Mouse (Mus musculus): ENCODE measurements around the gene Cwc22.

Cwc22 gene

DNA sequence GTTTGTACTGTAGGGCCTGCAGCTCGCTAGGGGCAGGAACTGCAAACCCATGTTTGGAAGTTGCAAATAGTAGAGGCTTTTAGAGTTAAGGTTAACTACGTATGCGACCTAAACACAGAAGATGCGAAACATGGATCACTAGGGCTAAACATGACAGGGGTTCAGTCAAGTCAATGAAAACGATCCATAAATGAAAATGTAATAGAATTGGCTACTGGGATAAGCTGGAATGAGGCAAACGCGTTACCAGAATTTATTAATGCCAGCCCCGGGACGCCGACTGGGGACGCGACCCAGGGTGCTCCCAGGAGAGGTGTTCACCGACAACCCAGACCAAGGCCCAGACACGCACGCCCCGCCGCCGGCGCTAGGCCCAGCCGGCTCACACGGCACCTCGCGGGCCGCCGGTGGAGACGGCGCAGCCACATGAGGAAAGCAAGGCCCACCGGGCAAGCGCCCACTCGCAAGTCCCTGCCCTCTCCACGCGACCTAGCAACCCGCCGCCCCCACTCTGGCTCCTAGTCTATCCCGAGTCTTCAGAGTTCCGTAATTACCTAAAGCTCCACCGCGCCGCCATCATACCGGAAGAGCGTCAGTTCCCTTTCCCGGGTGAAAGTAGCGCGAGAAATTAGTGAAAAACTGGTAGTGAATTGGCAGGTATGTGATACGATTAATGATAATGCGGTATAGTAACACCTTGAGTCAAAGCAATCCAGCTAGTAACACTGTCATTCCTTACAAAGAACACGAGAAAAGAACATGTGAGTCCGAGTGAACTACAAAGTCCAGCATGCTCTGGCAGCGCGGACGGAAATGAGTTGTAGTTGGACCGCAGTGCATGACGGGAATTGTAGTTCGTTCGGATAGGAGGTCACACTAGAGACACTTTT, at the start of gene Cwc22:
Cwc22 (minus strand) TSS at position 780 of the 890 bp plus-strand sequence.
- peak; percentile 89 to 95 for DNase-seq

DNA sequence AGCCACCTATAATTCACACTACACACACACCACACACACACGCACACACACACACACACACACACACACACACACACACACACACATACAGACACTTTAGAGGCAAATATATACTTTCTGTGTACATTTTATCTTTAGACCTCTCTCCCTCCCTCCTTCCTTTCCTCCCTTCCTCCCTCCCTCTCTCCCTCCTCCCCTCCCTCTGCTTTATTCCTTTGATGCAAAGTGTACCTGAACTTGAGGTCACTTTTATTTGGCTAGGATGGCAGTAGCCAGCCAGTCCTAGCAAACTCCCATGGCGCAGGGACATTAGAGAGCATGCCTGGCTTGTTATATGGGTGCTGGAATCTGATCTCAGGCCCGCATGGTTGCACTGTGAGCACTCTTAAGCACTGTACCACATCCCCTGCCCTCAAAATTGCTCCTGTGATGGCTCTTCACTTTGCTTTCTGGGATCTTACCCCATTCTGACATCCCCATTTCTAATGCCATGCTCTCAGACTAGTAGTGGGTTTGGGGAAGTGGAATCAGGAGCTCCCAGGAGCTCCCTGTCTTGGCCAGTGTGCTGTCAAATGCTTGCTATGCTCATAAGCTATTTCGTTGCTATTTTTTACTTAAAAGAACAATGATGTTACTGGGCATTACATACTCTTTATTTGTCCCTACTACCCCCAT, 47.7 kb upstream of the Cwc22 start:
- no peak for DNase-seq

DNA sequence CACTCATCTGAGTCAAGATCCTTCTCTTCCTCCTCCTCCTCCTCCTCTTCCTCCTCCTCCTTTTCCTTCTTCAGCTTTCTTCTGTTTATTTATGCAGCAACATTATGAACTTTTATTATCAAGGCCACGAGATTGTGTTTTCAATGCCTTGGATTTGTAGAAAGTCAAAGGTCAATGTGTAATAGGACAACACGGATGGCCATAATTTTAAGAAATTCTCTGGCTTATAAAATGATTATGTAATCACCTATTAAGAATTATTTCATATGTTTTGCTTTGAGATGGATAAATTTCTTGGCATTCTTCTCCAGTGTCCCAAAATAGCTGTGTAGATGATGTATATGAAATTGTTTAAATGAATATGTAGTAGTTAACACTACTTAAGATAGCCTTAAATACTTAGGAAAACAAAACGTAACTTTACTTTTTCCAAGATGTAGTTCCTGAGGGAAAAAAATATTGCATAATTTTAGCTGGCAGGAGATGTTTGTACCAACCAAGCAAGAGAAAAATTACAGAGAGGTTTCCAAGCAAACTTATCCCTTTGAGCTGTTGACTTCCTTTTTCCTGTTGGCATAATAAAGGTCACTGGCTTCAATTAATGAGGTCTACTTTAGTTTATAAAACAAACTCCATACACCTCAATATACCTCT, 46.9 kb upstream of the Cwc22 start:
- DNase-seq, result no peak

DNA sequence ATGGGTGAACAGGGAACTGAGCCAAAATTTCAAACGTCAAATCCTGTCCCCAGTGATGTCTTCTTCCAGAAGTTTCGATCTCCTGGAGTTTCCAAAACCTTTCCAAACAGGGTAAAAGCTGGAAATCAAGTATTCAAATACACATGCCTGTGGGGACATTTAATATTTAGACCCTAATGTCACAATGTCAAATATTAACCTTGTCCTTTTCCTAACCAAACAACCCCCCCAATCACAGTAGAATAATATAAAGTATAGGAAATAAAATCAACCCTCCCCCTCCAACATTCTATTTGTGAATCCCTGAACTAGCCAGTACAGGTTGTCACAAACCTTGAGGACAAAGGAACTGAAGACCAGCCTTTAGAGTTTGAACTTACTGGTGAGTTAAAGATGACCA, 44.6 kb upstream of the Cwc22 start:
- no peak for DNase-seq

DNA sequence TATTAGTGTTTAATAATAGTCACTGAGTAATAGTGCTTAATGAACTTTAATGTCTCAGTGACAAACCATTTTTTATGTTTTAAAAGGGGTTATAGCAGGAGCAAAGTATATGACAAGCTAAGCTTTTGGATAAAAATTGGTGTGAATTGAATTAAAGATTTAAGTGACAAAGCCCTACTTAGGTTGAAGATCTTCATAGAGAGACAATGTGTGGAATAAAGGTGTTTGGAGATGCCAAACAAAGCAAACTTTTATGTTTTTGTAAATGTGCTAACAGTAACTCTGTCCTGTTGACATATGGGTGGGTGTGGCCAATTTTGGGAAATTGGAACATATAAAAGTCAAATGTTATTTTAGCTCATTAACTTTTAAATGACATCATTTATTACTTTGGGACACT, 43.9 kb upstream of the Cwc22 start:
- no peak for DNase-seq

DNA sequence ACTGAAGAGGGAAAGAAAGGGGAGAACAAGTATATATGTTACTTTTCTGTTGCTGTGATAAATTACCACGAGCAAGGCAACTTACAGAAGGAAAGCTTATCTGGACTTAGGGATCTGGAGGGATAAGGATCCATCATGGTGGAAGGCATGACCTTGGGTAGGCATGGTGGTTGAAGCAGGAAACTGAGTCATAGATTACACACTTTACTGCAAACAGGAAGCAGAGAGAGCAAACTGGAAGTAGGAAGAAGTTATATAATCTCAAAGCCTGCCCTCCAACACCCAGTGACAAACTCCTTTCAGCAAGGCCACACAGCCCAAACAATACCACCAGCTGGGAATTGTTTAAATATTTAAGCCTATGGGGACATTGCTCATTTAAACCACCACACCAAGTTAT, 43.2 kb upstream of the Cwc22 start:
- no peak for DNase-seq

DNA sequence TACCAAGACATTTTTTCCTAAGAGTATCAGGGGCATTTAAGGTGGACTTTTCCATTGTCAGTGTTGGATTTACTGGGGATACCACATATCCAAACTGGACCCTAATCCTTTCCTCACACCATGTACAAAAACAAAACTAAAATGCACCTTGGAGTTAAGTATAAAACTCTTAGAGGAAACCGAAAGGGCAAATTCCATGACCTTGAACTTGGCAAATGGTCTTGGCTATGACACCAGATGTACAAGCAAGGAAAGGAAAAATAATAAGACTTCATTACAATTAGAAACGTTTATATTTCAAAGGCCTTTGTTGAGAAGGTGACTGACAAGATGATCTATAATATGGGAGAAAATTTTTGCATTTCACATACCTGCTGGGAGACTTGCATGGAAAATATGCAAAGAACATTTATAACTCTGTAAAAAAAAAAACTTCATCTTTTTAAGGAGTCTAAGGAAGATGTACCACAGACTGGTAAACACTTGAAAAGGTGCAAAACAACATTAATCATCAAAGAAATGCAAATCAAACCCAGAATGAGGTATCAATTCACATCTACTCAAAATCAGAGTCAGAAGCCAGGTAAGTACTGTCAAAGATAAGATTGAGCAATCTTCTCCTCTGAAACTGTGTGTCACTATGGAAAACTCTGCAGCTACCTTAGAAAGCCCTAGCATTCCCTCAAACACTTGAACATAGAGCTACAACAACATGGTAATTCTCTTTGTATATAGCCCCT, 40.0 kb upstream of the Cwc22 start:
- no peak for DNase-seq

DNA sequence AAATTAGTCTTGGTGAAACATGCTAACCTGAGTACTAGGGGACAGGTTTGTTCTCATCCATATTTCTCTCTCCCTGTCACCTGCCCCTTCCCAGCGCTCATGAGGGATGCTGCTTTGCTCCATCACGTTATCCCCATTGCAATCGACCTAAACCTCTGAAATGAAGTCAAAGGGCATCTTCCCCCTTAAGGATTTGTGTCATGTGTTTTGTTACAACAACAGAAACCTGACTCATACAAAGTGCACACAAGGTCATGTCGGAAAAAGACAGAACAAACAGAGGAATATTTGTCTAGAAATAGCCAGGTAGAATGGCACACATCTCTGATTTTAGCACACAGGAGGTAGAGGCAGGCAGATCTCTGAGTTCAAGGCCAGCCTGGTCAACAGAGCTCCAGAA, 38.0 kb upstream of the Cwc22 start:
- DNase-seq, result no peak

DNA sequence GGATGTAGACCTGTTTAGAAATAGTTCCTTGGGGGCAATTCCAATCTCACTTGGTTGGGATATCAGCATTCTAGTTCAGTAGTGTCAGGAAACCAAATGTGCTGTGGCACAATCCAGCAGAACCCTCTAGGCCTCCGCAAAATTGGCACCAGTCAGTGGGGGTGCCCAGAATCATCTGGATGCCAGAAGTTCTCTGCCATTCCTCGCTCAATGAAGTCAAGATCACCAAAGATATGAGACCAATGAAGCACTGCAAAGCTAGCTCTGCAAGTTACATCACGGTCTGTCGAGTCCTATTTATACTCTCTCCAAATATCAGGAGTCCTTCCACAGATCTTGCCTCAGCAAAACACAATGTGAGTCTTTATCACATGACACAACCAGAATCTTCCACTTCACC, 35.7 kb upstream of the Cwc22 start:
- DNase-seq, result no peak

DNA sequence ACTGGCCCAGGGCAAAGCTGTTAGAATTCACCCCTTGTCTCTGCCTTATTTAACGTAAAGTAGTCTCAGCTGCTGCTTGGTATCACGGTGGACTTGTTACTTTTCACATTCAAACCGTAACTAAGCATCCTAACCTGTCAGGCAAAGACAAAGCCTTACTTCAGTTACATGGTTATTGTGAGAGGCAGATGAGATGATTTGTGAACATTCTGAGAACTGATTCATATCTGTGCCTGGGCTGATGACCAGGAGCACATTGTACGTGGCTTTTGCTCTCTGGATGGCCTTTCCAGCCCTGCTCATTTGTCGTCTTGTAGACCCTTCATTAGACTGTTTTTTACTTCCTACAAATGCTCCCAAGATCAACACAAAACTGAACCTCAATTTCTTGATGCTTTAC, 34.5 kb upstream of the Cwc22 start:
- DNase-seq, result no peak

DNA sequence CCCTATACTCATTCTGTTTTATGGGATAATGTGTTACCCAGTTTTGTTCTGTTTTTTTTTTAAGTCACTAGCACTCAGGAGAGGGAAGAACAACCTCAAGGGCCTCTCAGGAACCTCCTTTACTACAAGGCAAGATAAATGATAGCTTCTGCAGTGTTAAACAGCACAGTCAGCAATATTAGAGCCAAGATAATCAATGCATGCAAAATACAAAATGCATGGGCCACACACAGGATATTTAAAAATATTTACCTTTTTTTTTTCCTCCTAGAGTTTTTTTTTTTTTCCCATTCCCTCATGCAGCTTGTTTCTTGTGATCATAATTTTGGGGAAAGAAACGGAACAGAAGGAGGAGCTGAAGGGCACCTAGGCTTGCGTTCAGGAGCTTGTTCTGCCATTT, 33.3 kb upstream of the Cwc22 start:
- no peak for DNase-seq

DNA sequence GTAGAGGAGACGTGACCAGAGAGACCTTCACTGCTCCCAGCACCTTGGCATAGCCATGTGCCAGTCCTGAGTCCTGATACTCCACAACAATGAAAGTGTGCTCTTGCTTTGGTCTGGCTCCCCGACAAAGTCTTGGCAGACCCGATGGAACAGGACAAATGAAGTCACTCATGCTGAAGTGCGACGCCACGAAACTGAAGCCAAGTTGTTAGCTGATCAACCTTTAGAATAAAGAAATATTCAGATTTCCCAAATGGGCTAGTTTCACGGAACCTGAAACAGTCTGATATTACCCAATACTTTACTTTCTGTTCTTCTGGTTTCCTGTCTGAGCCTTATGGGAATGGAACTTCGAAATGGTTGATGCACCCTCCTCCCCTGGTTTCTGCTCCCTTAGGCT, 32.9 kb upstream of the Cwc22 start:
- no peak for DNase-seq

DNA sequence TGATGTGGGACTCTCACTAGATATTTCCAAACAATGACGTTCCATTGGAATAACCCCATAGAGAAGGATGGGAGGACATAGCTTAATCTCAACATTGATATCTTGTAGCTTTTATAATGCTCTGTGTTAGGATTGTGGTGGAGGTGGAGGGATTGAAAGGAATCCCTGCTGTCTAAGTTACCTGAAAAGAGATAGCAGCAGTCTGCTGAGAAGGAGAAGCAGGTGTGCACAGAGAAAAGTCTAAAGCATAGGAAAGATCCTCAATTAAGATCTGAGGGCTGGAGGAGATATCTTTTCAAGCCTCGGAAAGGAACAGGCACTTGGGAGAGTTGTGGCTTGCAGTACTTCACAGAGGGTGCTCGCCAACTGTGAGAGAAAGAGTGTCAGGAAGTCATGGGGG, 32.1 kb upstream of the Cwc22 start:
- no peak for DNase-seq

DNA sequence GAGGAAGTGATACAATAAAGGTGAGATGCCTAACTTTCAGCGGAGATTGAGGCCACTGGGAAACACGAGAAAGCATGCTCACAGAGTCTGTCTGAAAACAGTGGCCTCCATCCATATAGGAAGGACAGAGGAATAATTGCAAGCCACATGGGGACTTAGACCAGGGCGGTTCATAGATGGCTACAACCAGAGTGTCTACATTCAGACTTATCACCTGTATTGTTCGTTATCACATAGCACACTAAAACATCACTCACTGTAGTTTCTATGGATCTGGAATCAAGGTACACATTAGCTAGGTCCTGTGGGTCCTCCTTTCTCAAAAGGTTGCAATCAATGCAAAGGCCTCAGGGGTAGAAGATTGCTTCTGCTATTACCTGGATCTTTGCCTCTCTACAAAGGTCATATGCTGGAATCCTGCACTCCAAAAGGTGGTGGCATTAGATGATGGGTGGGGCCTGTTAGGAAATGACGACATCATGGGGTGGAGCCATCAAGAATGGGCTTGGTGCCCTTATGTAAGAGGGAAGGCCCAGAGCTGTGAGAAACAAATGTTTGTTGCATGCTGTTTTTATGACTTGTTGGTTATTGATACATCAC, 30.2 kb upstream of the Cwc22 start:
- no peak for DNase-seq

DNA sequence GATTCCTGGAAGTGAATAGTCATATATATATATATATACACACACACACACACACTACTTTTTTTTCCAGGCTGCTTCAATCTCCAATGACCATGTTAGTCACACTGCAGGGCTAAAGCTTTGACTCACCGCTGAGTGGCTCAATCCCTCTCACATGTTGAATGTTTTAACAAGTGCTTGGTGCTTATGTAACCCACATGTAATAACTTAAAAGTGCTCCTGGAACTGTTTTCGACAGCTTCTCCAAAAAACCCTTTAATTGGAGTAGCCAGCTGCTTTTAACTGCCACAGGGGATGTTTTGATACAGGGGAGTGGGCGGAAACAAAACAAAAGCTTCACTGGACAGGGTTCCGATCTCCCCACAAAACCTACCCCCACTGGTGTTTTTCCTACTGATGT, 29.4 kb upstream of the Cwc22 start:
- DNase-seq, result no peak

DNA sequence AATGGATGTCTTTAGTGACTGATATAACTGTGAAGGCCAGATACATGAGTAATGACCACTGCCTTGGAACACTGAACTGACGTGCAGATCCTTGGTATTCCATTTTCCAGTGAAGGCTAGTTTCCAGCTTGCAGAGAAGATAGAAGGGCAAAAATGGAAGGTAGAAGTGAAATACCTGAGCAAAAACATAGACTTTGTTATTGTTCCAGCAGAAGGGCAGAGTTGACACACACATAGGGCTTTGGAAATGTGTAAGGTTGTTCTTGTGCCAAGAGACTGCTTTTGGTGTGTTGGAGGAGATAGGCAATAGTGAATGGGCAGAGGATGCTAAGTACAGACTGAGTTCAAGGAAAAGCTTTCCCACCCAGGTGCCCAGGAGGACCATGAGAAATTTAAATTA, 28.8 kb upstream of the Cwc22 start:
- DNase-seq, result no peak

DNA sequence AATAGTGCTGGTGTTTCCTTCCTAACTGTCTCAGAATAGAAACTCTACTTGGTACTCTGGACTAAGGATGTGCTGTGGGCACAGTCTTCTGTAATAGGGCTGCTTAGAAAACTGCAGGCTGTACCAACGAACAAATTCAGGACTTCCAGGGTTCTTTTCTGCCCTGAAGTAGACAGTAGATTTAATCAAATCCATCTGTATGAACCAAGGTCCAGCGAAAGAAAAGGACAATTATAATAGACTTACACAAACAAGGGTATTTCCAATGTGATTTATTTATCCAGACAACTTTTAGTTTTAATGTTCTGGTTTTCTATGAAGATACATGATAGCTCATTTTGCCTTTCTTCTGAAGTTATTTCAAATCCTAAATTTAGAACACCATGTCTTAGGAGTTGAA, 28.2 kb upstream of the Cwc22 start:
- no peak for DNase-seq

DNA sequence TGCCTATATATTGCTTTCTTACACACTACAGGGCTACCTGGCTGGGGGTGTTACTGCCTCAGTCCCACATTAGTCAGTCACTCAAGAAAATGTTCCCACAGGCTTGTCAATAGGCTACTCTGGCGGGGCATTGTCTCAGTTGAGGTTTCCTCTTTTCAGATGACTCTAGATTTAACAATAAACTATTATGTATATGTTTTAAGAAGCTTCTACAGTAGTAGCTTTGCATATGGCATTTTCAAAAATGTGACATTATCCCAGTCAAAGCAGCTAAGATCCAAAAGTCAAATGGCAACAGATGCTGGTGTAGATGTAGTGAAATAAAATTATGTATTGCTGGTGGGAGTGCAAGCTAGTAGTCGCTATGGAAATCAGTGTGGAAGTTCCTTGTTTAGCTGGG, 27.1 kb upstream of the Cwc22 start:
- DNase-seq, result no peak

DNA sequence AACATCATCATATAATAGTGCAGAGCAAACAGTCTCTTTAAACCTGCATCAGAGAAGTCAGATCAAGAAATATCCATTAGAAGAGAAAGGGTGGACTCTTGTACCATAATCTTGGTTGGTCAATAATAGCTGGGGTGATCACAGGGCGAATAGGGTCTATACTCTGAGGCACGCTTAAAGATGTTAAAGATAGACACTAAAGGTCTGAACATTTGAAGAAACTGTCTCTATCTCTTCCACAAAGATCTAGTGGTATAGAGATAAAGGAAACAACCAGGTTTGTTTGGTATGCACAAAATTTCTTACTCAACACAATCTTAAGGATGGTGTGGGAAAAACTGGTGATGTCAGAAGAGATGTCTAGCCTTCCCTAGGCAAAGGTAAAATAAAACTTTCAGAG, 26.4 kb upstream of the Cwc22 start:
- DNase-seq, result no peak

DNA sequence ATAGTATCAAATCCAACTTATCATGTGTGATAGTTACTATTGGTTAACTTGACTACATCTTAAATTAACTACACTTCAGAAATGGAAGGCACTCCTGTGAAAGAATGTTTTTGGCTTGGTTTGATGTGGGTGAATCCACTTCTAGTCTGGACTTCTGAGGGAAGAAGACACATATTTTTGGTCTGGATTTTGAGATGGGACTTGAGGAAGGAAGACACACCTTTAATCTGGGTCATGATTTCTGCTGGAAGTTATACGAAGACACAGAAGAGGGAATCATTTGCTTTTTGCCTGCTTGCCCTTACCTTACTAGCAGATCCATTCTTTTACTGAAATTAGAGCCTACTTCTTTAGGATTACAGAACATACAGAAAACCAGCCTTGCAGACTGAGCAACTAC, 25.7 kb upstream of the Cwc22 start:
- DNase-seq, result no peak

DNA sequence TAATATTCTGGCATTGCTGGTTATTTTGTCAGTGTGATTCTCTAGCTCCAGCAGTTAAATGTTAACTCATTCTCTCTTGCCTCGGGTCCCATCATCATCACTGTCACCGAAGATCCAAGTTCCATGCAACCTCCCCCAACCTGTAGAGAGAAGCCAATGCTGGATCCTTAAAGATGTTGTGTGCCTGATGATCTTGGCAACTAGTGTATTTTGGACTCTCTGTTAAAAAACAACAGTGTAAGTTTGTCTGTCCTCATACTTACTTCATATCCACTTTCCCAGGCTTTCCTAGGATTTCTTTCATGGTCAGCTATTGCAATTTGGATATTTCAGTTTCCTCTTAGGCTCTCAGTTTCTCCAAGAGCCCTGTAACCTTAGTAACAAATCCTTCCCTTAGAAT, 25.2 kb upstream of the Cwc22 start:
- DNase-seq, result no peak

DNA sequence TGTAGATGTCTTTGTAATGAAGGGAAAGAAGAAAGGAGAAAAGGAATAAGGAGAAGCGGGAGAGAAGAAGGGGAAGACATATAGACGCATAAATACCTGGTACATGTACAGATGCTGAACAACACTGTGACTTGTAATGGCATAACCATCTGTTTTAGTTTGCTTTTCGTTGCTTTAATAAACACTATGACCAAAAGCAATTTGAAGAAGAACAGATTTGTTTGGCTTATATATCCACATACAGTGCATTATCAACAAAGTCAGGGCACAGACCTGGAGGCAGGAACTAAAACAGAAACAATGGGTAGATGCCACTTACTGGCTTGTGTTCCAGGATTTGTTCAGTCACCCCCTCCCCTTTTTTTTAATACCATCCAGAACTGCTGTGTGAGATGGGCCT, 24.4 kb upstream of the Cwc22 start:
- no peak for DNase-seq

DNA sequence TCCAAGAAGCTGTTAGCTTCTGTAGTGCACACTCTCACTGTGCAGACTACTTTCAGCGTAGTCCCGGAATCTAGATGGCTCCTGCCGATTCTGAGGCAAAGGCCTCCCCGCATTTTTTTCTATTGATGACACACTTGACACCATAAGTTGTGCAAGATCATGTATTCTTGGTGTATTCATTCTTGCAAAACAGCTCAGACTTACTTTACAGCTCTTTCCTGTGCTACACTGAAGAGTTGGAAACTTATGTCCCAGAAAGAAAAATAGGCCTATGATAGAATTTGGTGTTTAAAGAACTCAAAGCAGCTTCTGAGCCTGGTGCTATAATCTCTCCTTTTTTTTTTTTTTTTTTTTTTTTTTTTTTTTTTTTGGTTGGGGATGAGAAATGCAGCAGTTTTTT, 23.8 kb upstream of the Cwc22 start:
- no peak for DNase-seq
